ENCODE assay signal across 16 mouse cellular contexts in genomic region chr1:42948486-42948885, GRCm38 (mm10). TPM values are rescaled to one million over a fixed set of nuclear protein-coding genes. Genes with fewer than 3 reads are reported as not detected.
"Had no signal": no experiment of that assay in that cellular context is flagged by ENCODE, and none has a peak within 500 bp of the region (broad histone marks: within the 10 kb centered on the region; RNA-seq: fewer than 3 reads in every experiment).

No protein-coding gene starts in this region.

- H3K4me3 ChIP-seq: neural tube, embryonic 15.5 days; stomach, embryonic 15.5 days had no signal

- H3K4me2 ChIP-seq: neural tube, embryonic 15.5 days; stomach, embryonic 15.5 days had no signal

- H3K9me3 ChIP-seq: neural tube, embryonic 15.5 days; stomach, embryonic 15.5 days had no signal

- H3K27me3 ChIP-seq: neural tube, embryonic 15.5 days; stomach, embryonic 15.5 days had no signal

- H3K36me3 ChIP-seq: neural tube, embryonic 15.5 days; stomach, embryonic 15.5 days had no signal

- H3K27ac ChIP-seq: neural tube, embryonic 15.5 days; stomach, embryonic 15.5 days; stomach, postnatal 0 days had no signal

- H3K9ac ChIP-seq: neural tube, embryonic 15.5 days; stomach, embryonic 15.5 days had no signal

- DNase-seq: retina, postnatal 1 day; right cerebral cortex, adult 18-20 months; right cerebral cortex, postnatal 14 days; right cerebral cortex, postnatal 25 days; right cerebral cortex, postnatal 4 days; spleen, adult 18-20 months; thymus, adult 18-20 months; thymus, adult 2 months; thymus, postnatal 14 days; thymus, postnatal 25 days; thymus, postnatal 36 days; thymus, postnatal 4 days had no signal

RNA-seq across cellular contexts. Expression of gene Gpr45, which starts 4.2 kb away (rescaled TPM):
- total RNA-seq: neutrophil, adult 5-6 weeks had no signal
